Mouse (Mus musculus) CH12.LX (cell line): ENCODE measurements around the gene Timmdc1. TPM values are rescaled to one million over a fixed set of nuclear protein-coding genes. Genes with fewer than 3 reads are reported as not detected.

Experiments used
- DNase-seq: peaks from one replicate; pipeline ENCODE4 v3.0.0-alpha.2; 2013; ENCODE audit errors: extremely low read depth
- H3K27ac ChIP-seq: 2 replicates; pipeline ENCODE4 v1.5.1; 2012; ENCODE audit warnings: low read depth, mild to moderate bottlenecking, control low read depth, moderate library complexity; ENCODE audit not compliant: insufficient read depth
- H3K27me3 ChIP-seq: replicated peaks from 2 replicates; pipeline ENCODE3; 2012; ENCODE audit warnings: inconsistent platforms
- H3K36me3 ChIP-seq, 2 experiments: replicated peaks in 1 of 2; 2 replicates each; pipeline versions ENCODE3 to v1.6.1; 2012; ENCODE audit warnings: inconsistent platforms in 1 of 2, low read length in 1 of 2, mild to moderate bottlenecking in 1 of 2, mixed read lengths in 1 of 2, moderate library complexity in 1 of 2; ENCODE audit not compliant: control insufficient read depth in 1 of 2, insufficient read depth in 1 of 2
- H3K4me1 ChIP-seq, 2 experiments: 2 replicates each; pipeline ENCODE4 v1.6.1; 2012; ENCODE audit warnings: inconsistent platforms in 1 of 2, moderate library complexity in 1 of 2; ENCODE audit not compliant: insufficient read depth in 2 of 2, control insufficient read depth in 1 of 2
- H3K4me2 ChIP-seq: 2 replicates; pipeline ENCODE4 v1.6.1; 2012; ENCODE audit warnings: low read depth, mild to moderate bottlenecking, control low read depth; ENCODE audit not compliant: poor library complexity, insufficient read depth, severe bottlenecking
- H3K4me3 ChIP-seq, 3 experiments: fragments of 150-350 bp in 1 of 3; sonication (generic) in 1 of 3; replicated peaks in 1 of 3; 2 replicates each; pipeline versions ENCODE3 to v1.5.1; 2011 to 2012; ENCODE audit warnings: low read depth in 2 of 3, low read length in 2 of 3, mild to moderate bottlenecking in 2 of 3, moderate library complexity in 2 of 3, control low read depth in 1 of 3, improper control_type of control experiment in 1 of 3, inconsistent platforms in 1 of 3, mixed read lengths in 1 of 3; ENCODE audit not compliant: poor library complexity in 1 of 3
- H3K79me2 ChIP-seq: replicated peaks from 2 replicates; pipeline ENCODE4 v1.6.1; 2012; ENCODE audit warnings: mild to moderate bottlenecking, moderate library complexity; ENCODE audit not compliant: control insufficient read depth, poor library complexity, insufficient read depth, severe bottlenecking; ENCODE audit errors: extremely low read depth
- H3K9ac ChIP-seq: 2 replicates; pipeline ENCODE4 v1.6.1; 2012; ENCODE audit warnings: low read depth, mild to moderate bottlenecking, control low read depth, moderate library complexity; ENCODE audit not compliant: insufficient read depth
- H3K9me3 ChIP-seq: replicated peaks from 2 replicates; pipeline ENCODE3; 2012; ENCODE audit warnings: low read length, inconsistent platforms, mixed read lengths
- BHLHE40 ChIP-seq: IDR thresholded peaks from 2 replicates; pipeline ENCODE4 v1.6.1; 2011; ENCODE audit warnings: mild to moderate bottlenecking, low read depth, low read length, improper control_type of control experiment
- CHD1 ChIP-seq: IDR thresholded peaks from 2 replicates; pipeline ENCODE4 v1.6.1; 2012; ENCODE audit warnings: low read depth, low read length, improper control_type of control experiment, inconsistent platforms
- CHD2 ChIP-seq: IDR thresholded peaks from 2 replicates; pipeline ENCODE4 v1.6.1; 2011; ENCODE audit warnings: low read length, improper control_type of control experiment
- CTCF ChIP-seq, 2 experiments: IDR thresholded peaks in 1 of 2; conservative IDR thresholded peaks in 1 of 2; 2 replicates each; pipeline ENCODE4 v1.5.1; 2011 to 2012; ENCODE audit warnings: low read depth in 2 of 2, low read length in 2 of 2, improper control_type of control experiment in 1 of 2, inconsistent platforms in 1 of 2, mild to moderate bottlenecking in 1 of 2, moderate library complexity in 1 of 2
- ELF1 ChIP-seq: IDR thresholded peaks from 2 replicates; pipeline ENCODE4 v1.6.1; 2014; ENCODE audit warnings: low read depth, mild to moderate bottlenecking, inconsistent platforms, low read length, improper control_type of control experiment
- EP300 ChIP-seq: IDR thresholded peaks from 2 replicates; pipeline ENCODE4 v1.6.1; 2011; ENCODE audit warnings: low read length, improper control_type of control experiment
- ETS1 ChIP-seq: conservative IDR thresholded peaks from 2 replicates; pipeline ENCODE4 v1.6.1; 2012; ENCODE audit warnings: low read depth, mild to moderate bottlenecking, inconsistent platforms, low read length, improper control_type of control experiment, moderate library complexity
- GABPA ChIP-seq: IDR thresholded peaks from 2 replicates; pipeline ENCODE4 v1.6.1; 2012; ENCODE audit warnings: low read depth, low read length, improper control_type of control experiment, inconsistent platforms; ENCODE audit not compliant: insufficient replicate concordance
- IRF4 ChIP-seq: IDR thresholded peaks from 2 replicates; pipeline ENCODE4 v1.6.1; 2014; ENCODE audit warnings: low read depth, mild to moderate bottlenecking, inconsistent platforms, low read length, improper control_type of control experiment
- JUN ChIP-seq: IDR thresholded peaks from 2 replicates; pipeline ENCODE4 v1.6.1; 2011; ENCODE audit warnings: low read depth, mild to moderate bottlenecking, low read length, improper control_type of control experiment, moderate library complexity; ENCODE audit not compliant: insufficient read depth
- JUND ChIP-seq: conservative IDR thresholded peaks from 2 replicates; pipeline ENCODE4 v1.6.1; 2011; ENCODE audit warnings: low read depth, low read length, improper control_type of control experiment
- MAX ChIP-seq: IDR thresholded peaks from 2 replicates; pipeline ENCODE4 v1.6.1; 2011; ENCODE audit warnings: low read length, improper control_type of control experiment
- MEF2A ChIP-seq: IDR thresholded peaks from 2 replicates; pipeline ENCODE4 v1.6.1; 2014; ENCODE audit warnings: low read depth, mild to moderate bottlenecking, inconsistent platforms, low read length, improper control_type of control experiment, borderline replicate concordance
- MXI1 ChIP-seq: IDR thresholded peaks from 2 replicates; pipeline ENCODE4 v1.6.1; 2011; ENCODE audit warnings: mild to moderate bottlenecking, low read depth, low read length, improper control_type of control experiment
- MYC ChIP-seq: IDR thresholded peaks from 2 replicates; pipeline ENCODE4 v1.6.1; 2011; ENCODE audit warnings: low read depth, mild to moderate bottlenecking, improper control_type of control experiment, low read length
- NELFE ChIP-seq: IDR thresholded peaks from 2 replicates; pipeline ENCODE4 v1.6.1; 2011; ENCODE audit warnings: low read depth, low read length, improper control_type of control experiment
- NRF1 ChIP-seq: IDR thresholded peaks from 2 replicates; pipeline ENCODE4 v1.6.1; 2014; ENCODE audit warnings: low read depth, mild to moderate bottlenecking, inconsistent platforms, low read length, improper control_type of control experiment, moderate library complexity
- PAX5 ChIP-seq: IDR thresholded peaks from 2 replicates; pipeline ENCODE4 v1.6.1; 2012; ENCODE audit warnings: low read length, inconsistent platforms, mixed read lengths
- POLR2AphosphoS2 ChIP-seq: IDR thresholded peaks from 2 replicates; pipeline ENCODE4 v1.6.1; 2011; ENCODE audit warnings: low read depth, low read length, improper control_type of control experiment
- RAD21 ChIP-seq: IDR thresholded peaks from 2 replicates; pipeline ENCODE4 v1.6.1; 2011; ENCODE audit warnings: low read depth, mild to moderate bottlenecking, low read length, improper control_type of control experiment, moderate library complexity
- RCOR1 ChIP-seq: conservative IDR thresholded peaks from 2 replicates; pipeline ENCODE4 v1.6.1; 2012; ENCODE audit warnings: low read depth, mild to moderate bottlenecking, inconsistent platforms, low read length, improper control_type of control experiment
- SIN3A ChIP-seq: IDR thresholded peaks from 2 replicates; pipeline ENCODE4 v1.6.1; 2012; ENCODE audit warnings: low read length, improper control_type of control experiment, inconsistent platforms
- SMC3 ChIP-seq: IDR thresholded peaks from 2 replicates; pipeline ENCODE4 v1.6.1; 2011; ENCODE audit warnings: low read depth, low read length, improper control_type of control experiment
- TBP ChIP-seq: conservative IDR thresholded peaks from 2 replicates; pipeline ENCODE4 v1.6.1; 2011; ENCODE audit warnings: low read depth, low read length, improper control_type of control experiment
- TCF12 ChIP-seq: IDR thresholded peaks from 2 replicates; pipeline ENCODE4 v1.6.1; 2014; ENCODE audit warnings: low read depth, mild to moderate bottlenecking, inconsistent platforms, low read length, improper control_type of control experiment
- UBTF ChIP-seq: IDR thresholded peaks from 2 replicates; pipeline ENCODE4 v1.6.1; 2012; ENCODE audit warnings: low read depth, mild to moderate bottlenecking, inconsistent platforms, low read length, improper control_type of control experiment, moderate library complexity
- USF1 ChIP-seq: IDR thresholded peaks from 2 replicates; pipeline ENCODE4 v1.6.1; 2014; ENCODE audit warnings: low read depth, mild to moderate bottlenecking, inconsistent platforms, low read length, improper control_type of control experiment
- ZKSCAN1 ChIP-seq: IDR thresholded peaks from 2 replicates; pipeline ENCODE4 v1.6.1; 2012; ENCODE audit warnings: low read depth, inconsistent platforms, low read length, improper control_type of control experiment, borderline replicate concordance
- ZMIZ1 ChIP-seq: IDR thresholded peaks from 2 replicates; pipeline ENCODE4 v1.6.1; 2012; ENCODE audit warnings: low read depth, mild to moderate bottlenecking, inconsistent platforms, low read length, improper control_type of control experiment
- dilution Hi-C: fragments of 300-500 bp; cut with MboI; formaldehyde crosslinking; loops from 2 replicates; pipeline ENCODE4 v1.14.3; 2020; ENCODE audit warnings: low sequenced_read_pairs; ENCODE audit not compliant: extremely low pct_unique_long_range_greater_than_20kb, extremely low pct_ligation_motif_present
- in situ Hi-C: fragments of 300-500 bp; cut with MboI; formaldehyde crosslinking; loops from 3 replicates; pipeline ENCODE4 v1.14.3; 2019; ENCODE audit warnings: low sequenced_read_pairs, low pct_ligation_motif_present, low pct_unique_long_range_greater_than_20kb, mixed read lengths
- polyA plus RNA-seq: library from polyadenylated mRNA; unstranded; fragments of >175 nt; gene quantifications from 2 replicates; pipeline ENCODE4 v1.2.1, GENCODE M21; 2012; ENCODE audit warnings: low read depth; ENCODE audit not compliant: insufficient read length
- total RNA-seq, 2 experiments: library from RNA; depleted of rRNA; stranded (reverse); fragments of 300-350 nt in 1 of 2; fragments of >200 nt in 1 of 2; gene quantifications; 2 replicates each; pipeline ENCODE4 v1.2.3; 2012 to 2014

Gene Timmdc1
- total and polyA plus RNA-seq, 3 experiments, result 32.5 to 49.7 (median 45.1) TPM

DNA sequence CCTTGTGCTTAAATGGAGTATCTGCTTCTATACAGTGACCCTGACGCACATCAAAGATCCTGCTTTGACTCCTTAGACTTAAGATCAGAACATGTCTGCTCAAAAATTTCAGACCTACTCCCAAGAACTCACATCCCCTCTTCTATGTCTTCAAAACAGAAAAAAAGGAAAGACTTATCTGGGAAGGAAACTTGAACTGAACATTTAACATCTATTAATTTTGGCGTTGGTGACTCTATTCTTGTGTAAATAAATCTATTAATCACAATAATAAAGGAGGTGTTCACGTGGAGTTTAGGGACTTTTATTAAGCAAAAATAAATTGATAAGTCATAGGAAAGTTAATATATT is 69.3 kb downstream of the Timmdc1 start:
- dilution Hi-C loops (no loop called here), in situ Hi-C loops (loop anchor here (5.0 kb wide), 1 partner anchor 46 kb away; no protein-coding TSS in a partner anchor)
- Histone ChIP-seq H3K4me2 (peak overlapping the region; percentile 89), H3K9me3 (no peaks in the 10 kb centered on the region), H3K27me3 (no peaks in the 10 kb centered on the region), H3K36me3 (peaks cover 18 to 27% of the 10 kb centered on the region in 2 experiments), H3K4me1 (peaks cover 10 to 45% of the 10 kb centered on the region in 2 experiments), H3K4me3 (peak overlapping the region; percentile 67 to 88 (median 76)), H3K27ac (peak overlapping the region; percentile 81), H3K9ac (peak overlapping the region; percentile 96), H3K79me2 (peaks cover 54% of the 10 kb centered on the region)
- TF ChIP-seq RAD21, result no peak
- TF ChIP-seq POLR2AphosphoS2, result peak; percentile 8; the same call in 1 of the 2 replicates
- TF ChIP-seq UBTF, result no peak
- no peak for TF ChIP-seq IRF4
- peak; percentile 18; the same call in 1 of the 2 replicates for TF ChIP-seq RCOR1
- no peak; the same call in 1 of the 2 replicates for TF ChIP-seq JUND
- peak; percentile 97 for TF ChIP-seq CHD1
- no peak for TF ChIP-seq ZMIZ1
- 0 out of 2 replicates have a peak, but pooled peaks have one; percentile 10 for TF ChIP-seq SIN3A
- no peak for DNase-seq

- H3K27ac ChIP-seq, result peak within 1 kb of the TSS; percentile 81
- in situ Hi-C loops, result loop anchor here (5.0 kb wide), 1 partner anchor 45 kb away; no protein-coding TSS in a partner anchor
- H3K36me3 ChIP-seq, result peaks cover 23 to 32% of the 10 kb centered on the region in 2 experiments
- H3K4me2 ChIP-seq, result peak within 1 kb of the TSS; percentile 89
- H3K79me2 ChIP-seq, result peaks cover 48% of the 10 kb centered on the region
- dilution Hi-C loops, result no loop called here
- peak; percentile 87 for DNase-seq
- no peaks in the 10 kb centered on the region for H3K27me3 ChIP-seq
- peak within 1 kb of the TSS; percentile 67 to 88 (median 76) for H3K4me3 ChIP-seq
- H3K9me3 ChIP-seq, result no peaks in the 10 kb centered on the region
- H3K4me1 ChIP-seq, result peaks cover 10 to 46% of the 10 kb centered on the region in 2 experiments
- H3K9ac ChIP-seq, result peak within 1 kb of the TSS; percentile 96
- peak; percentile 98; the same call in 1 of the 2 replicates for TF ChIP-seq CHD1
- TF ChIP-seq ELF1, result peak; percentile 93
- TF ChIP-seq RCOR1, result peak; percentile 21; the same call in 1 of the 2 replicates
- peak; percentile 78 for TF ChIP-seq NRF1
- peak; percentile 96 for TF ChIP-seq NELFE
- peak; percentile 77 for TF ChIP-seq IRF4
- peak; percentile 89 for TF ChIP-seq MYC
- TF ChIP-seq SMC3, result peak; percentile 29
- peak; percentile 20; the same call in 1 of the 2 replicates for TF ChIP-seq CHD2
- TF ChIP-seq UBTF, result 0 out of 2 replicates have a peak, but pooled peaks have one; percentile 94
- peak; percentile 89 for TF ChIP-seq TBP
- TF ChIP-seq MAX, result peak; percentile 93
- no peak; the same call in 1 of the 2 replicates for TF ChIP-seq EP300
- TF ChIP-seq USF1, result no peak
- TF ChIP-seq PAX5, result no peak
- no peak; the same call in 1 of the 2 replicates for TF ChIP-seq SIN3A
- TF ChIP-seq ZMIZ1, result peak; percentile 97
- 0 out of 4 replicates have a peak, but pooled peaks of 1 of the 2 experiments have one; percentile 4 for TF ChIP-seq CTCF (conservative IDR thresholded peaks at IDR 0.05 in 1 of 2, IDR thresholded peaks at IDR 0.05 in 1 of 2; ENCODE audit: low read depth in 2 of 2, low read length in 2 of 2)
- no peak for TF ChIP-seq JUND
- TF ChIP-seq GABPA, result no peak; the same call in 1 of the 2 replicates
- TF ChIP-seq BHLHE40, result peak; percentile 40; the same call in 1 of the 2 replicates
- TF ChIP-seq ZKSCAN1, result no peak
- TF ChIP-seq MXI1, result peak; percentile 86
- TF ChIP-seq TCF12, result peak; percentile 97
- TF ChIP-seq ETS1, result peak; percentile 51
- TF ChIP-seq JUN, result no peak
- peak; percentile 89 for TF ChIP-seq MEF2A
Observed at GRCm38 (mm10) chr16:38452442-38453202, 69.8 kb downstream of the Timmdc1 start, which contains the start of gene Adprh. TSS of gene Adprh (minus strand) at chr16:38452703.
